Mouse (Mus musculus): ENCODE measurements around the gene Cops7a.

Gene Cops7a

GRCm38 (mm10) chr6:124961021-124961420 is 4.3 kb downstream of the Cops7a start:
- intact Hi-C loops (cut with DNase I) = loop anchor here (10.0 kb wide), 1 partner anchor 106 kb away; the partner anchor contains the start of gene P3h3

- intact Hi-C loops (cut with DNase I) = loop anchor here (10.0 kb wide), 1 partner anchor 105 kb away; the partner anchor contains the start of gene P3h3
These were observed 5.4 kb downstream of the Cops7a start for GRCm38 (mm10) chr6:124959960-124960359.

- intact Hi-C loops (cut with DNase I) = no loop called here
These were observed 7.2 kb downstream of the Cops7a start for GRCm38 (mm10) chr6:124958127-124958526.

- intact Hi-C loops (cut with DNase I) = no loop called here
These were observed 10.1 kb downstream of the Cops7a start for GRCm38 (mm10) chr6:124955212-124955611.

GRCm38 (mm10) chr6:124953991-124954715 is 11.2 kb downstream of the Cops7a start:
- intact Hi-C loops (cut with DNase I) = no loop called here

GRCm38 (mm10) chr6:124943526-124943925 is 21.8 kb downstream of the Cops7a start:
- intact Hi-C loops (cut with DNase I) = no loop called here

GRCm38 (mm10) chr6:124941679-124942078 is 23.7 kb downstream of the Cops7a start:
- intact Hi-C loops (cut with DNase I) = no loop called here

GRCm38 (mm10) chr6:124938554-124938953 is 26.8 kb downstream of the Cops7a start:
- intact Hi-C loops (cut with DNase I) = loop anchor here (5.0 kb wide), 1 partner anchor 36 kb away; no protein-coding TSS in a partner anchor

- intact Hi-C loops (cut with DNase I) = loop anchor here (5.0 kb wide), 1 partner anchor 35 kb away; no protein-coding TSS in a partner anchor
These were observed 27.8 kb downstream of the Cops7a start for GRCm38 (mm10) chr6:124937493-124937892.

GRCm38 (mm10) chr6:124936681-124937080 is 28.7 kb downstream of the Cops7a start:
- intact Hi-C loops (cut with DNase I) = loop anchor here (5.0 kb wide), 1 partner anchor 34 kb away; no protein-coding TSS in a partner anchor

- intact Hi-C loops (cut with DNase I) = loop anchor here (5.0 kb wide), 1 partner anchor 32 kb away; no protein-coding TSS in a partner anchor
These were observed 30.7 kb downstream of the Cops7a start for GRCm38 (mm10) chr6:124934670-124935069.

GRCm38 (mm10) chr6:124933127-124933526 is 32.2 kb downstream of the Cops7a start:
- intact Hi-C loops (cut with DNase I) = no loop called here

GRCm38 (mm10) chr6:124932314-124932695 is 33.0 kb downstream of the Cops7a start:
- intact Hi-C loops (cut with DNase I) = no loop called here

GRCm38 (mm10) chr6:124931525-124932313 is 33.6 kb downstream of the Cops7a start:
- intact Hi-C loops (cut with DNase I) = loop anchor here (2.0 kb wide), 1 partner anchor 17 kb away; no protein-coding TSS in a partner anchor

GRCm38 (mm10) chr6:124930754-124931524 is 34.4 kb downstream of the Cops7a start, which contains the start of gene Mlf2:
TSS of gene Mlf2 (plus strand) at chr6:124931386.
- intact Hi-C loops (cut with DNase I) = loop anchor here (2.0 kb wide), 1 partner anchor 16 kb away; no protein-coding TSS in a partner anchor

GRCm38 (mm10) chr6:124930231-124930630 is 35.1 kb downstream of the Cops7a start:
- intact Hi-C loops (cut with DNase I) = loop anchor here (2.0 kb wide), 1 partner anchor 15 kb away; no protein-coding TSS in a partner anchor

GRCm38 (mm10) chr6:124925941-124926340 is 39.4 kb downstream of the Cops7a start:
- intact Hi-C loops (cut with DNase I) = no loop called here

GRCm38 (mm10) chr6:124925173-124925793 is 40.1 kb downstream of the Cops7a start:
- intact Hi-C loops (cut with DNase I) = no loop called here

GRCm38 (mm10) chr6:124921539-124921938 is 43.8 kb downstream of the Cops7a start:
- intact Hi-C loops (cut with DNase I) = no loop called here

GRCm38 (mm10) chr6:124920318-124921085 is 44.8 kb downstream of the Cops7a start:
- intact Hi-C loops (cut with DNase I) = no loop called here
